Mouse (Mus musculus) liver, postnatal 0 days (tissue): ENCODE results near the gene Kcnc1. TPM values are rescaled to one million over a fixed set of nuclear protein-coding genes. Genes with fewer than 3 reads are reported as not detected.

Experiments used
- ATAC-seq: fragments of 200-750 bp; cut with Nextera tagmentation; 2 replicates; pipeline ENCODE4 v1.8.0; 2017; ENCODE audit warnings: mild to moderate bottlenecking, moderate library complexity
- DNase-seq: peaks from one replicate; pipeline ENCODE4 v3.0.0-alpha.2; 2016
- H3K27ac ChIP-seq: fragments of 300-500 bp; sonication (generic); 2 replicates; pipeline ENCODE4 v1.5.1; 2014; ENCODE audit warnings: antibody characterized with exemption, moderate library complexity, mild to moderate bottlenecking, low read depth
- H3K27me3 ChIP-seq: fragments of 300-500 bp; sonication (generic); 2 replicates; pipeline ENCODE4 v1.6.1; 2014; ENCODE audit warnings: low read length, control low read depth, mixed read lengths; ENCODE audit not compliant: insufficient read depth
- H3K36me3 ChIP-seq: fragments of 300-500 bp; sonication (generic); replicated peaks from 2 replicates; pipeline ENCODE4 v1.6.1; 2014; ENCODE audit warnings: mild to moderate bottlenecking, control low read depth, low read length, moderate library complexity, mixed read lengths; ENCODE audit not compliant: insufficient read depth
- H3K4me1 ChIP-seq: fragments of 300-500 bp; sonication (generic); 2 replicates; pipeline ENCODE4 v1.6.1; 2014; ENCODE audit warnings: antibody characterized with exemption, mild to moderate bottlenecking, control low read depth; ENCODE audit not compliant: insufficient read depth
- H3K4me2 ChIP-seq: fragments of 300-500 bp; sonication (generic); 2 replicates; pipeline ENCODE4 v1.6.1; 2014; ENCODE audit warnings: low read depth, mild to moderate bottlenecking, low read length, moderate library complexity, mixed read lengths
- H3K4me3 ChIP-seq: fragments of 300-500 bp; sonication (generic); 2 replicates; pipeline ENCODE4 v1.5.1; 2014; ENCODE audit warnings: low read depth, low read length
- H3K9ac ChIP-seq: fragments of 300-500 bp; sonication (generic); replicated peaks from 2 replicates; pipeline ENCODE4 v1.6.1; 2014; ENCODE audit warnings: mild to moderate bottlenecking, moderate library complexity
- H3K9me3 ChIP-seq: fragments of 300-500 bp; sonication (generic); 2 replicates; pipeline ENCODE4 v1.6.1; 2016; ENCODE audit warnings: mild to moderate bottlenecking, control low read depth, low read length, mixed read lengths
- CTCF ChIP-seq: sonication (generic); IDR thresholded peaks from 2 replicates; pipeline ENCODE4 v1.5.1; 2016; ENCODE audit warnings: antibody characterized with exemption, low read depth
- EP300 ChIP-seq: IDR thresholded peaks from 2 replicates; pipeline ENCODE4 v1.6.1; 2016; ENCODE audit warnings: antibody characterized with exemption, low read depth, mild to moderate bottlenecking
- WGBS: fragments of 180-500 bp; shearing (Covaris S2); extraction: QIAGEN DNeasy Blood & Tissue Kit; methylation state at CpG from one replicate; pipeline ENCODE4 v1.1.7; 2014; ENCODE audit not compliant: insufficient replicate concordance; 5-methylcytosine and 5-hydroxymethylcytosine counted together
- polyA plus RNA-seq: library from polyadenylated mRNA; unstranded; fragments of >200 nt; fragmentation: Nextera tagmentation; extraction: Ambion mirVana; gene quantifications from 2 replicates; pipeline ENCODE4 v1.2.1, GENCODE M21; 2015

The Kcnc1 gene
- polyA plus RNA-seq, 1 experiment from 2014 or later: not detected

GRCm38 (mm10) chr7:46397732-46398333, 1.5 kb downstream of the Kcnc1 start:
- Histone ChIP-seq H3K27me3 (peaks cover 69% of the 10 kb centered on the region), H3K4me1 (peaks cover 8% of the 10 kb centered on the region), H3K4me3 (no peak overlapping the region), H3K4me2 (no peak overlapping the region), H3K9me3 (no peaks in the 10 kb centered on the region), H3K36me3 (no peaks in the 10 kb centered on the region), H3K27ac (no peak overlapping the region), H3K9ac (no peak overlapping the region)
- ATAC-seq (no peak), DNase-seq (no peak)
- 13% methylated on average over 70 of the region's 70 CpGs for WGBS
- no peak for TF ChIP-seq CTCF
- TF ChIP-seq EP300: no peak

GRCm38 (mm10) chr7:46398612-46399011, 2.3 kb downstream of the Kcnc1 start:
- Histone ChIP-seq H3K4me2 (no peak overlapping the region), H3K9ac (no peak overlapping the region), H3K36me3 (no peaks in the 10 kb centered on the region), H3K4me3 (no peak overlapping the region), H3K9me3 (no peaks in the 10 kb centered on the region), H3K27ac (no peak overlapping the region), H3K27me3 (peaks cover 64% of the 10 kb centered on the region), H3K4me1 (peaks cover 8% of the 10 kb centered on the region)
- DNase-seq: no peak
- no peak for TF ChIP-seq CTCF
- no peak for TF ChIP-seq EP300
- WGBS: 25% methylated on average over 4 of the region's 4 CpGs
- ATAC-seq: no peak

- no peak for ATAC-seq
- Histone ChIP-seq H3K9me3 (no peaks in the 10 kb centered on the region), H3K9ac (no peak overlapping the region), H3K4me3 (no peak overlapping the region), H3K4me2 (no peak overlapping the region), H3K36me3 (no peaks in the 10 kb centered on the region), H3K27ac (no peak overlapping the region), H3K27me3 (peaks cover 54% of the 10 kb centered on the region), H3K4me1 (peaks cover 8% of the 10 kb centered on the region)
- no peak for TF ChIP-seq EP300
- no peak for TF ChIP-seq CTCF
- no peak for DNase-seq
- WGBS: 75% methylated on average over 1 of the region's 1 CpGs
Observed at GRCm38 (mm10) chr7:46399676-46400075, 3.4 kb downstream of the Kcnc1 start.

- 56% methylated on average over 8 of the region's 8 CpGs for WGBS
- TF ChIP-seq EP300 (no peak), CTCF (no peak)
- ATAC-seq (no peak), DNase-seq (no peak)
- Histone ChIP-seq H3K27ac (no peak overlapping the region), H3K36me3 (no peaks in the 10 kb centered on the region), H3K27me3 (peaks cover 47% of the 10 kb centered on the region), H3K9me3 (no peaks in the 10 kb centered on the region), H3K4me2 (no peak overlapping the region), H3K4me1 (peaks cover 8% of the 10 kb centered on the region), H3K4me3 (no peak overlapping the region), H3K9ac (no peak overlapping the region)
Observed at GRCm38 (mm10) chr7:46400346-46400745, 4.0 kb downstream of the Kcnc1 start.

GRCm38 (mm10) chr7:46401371-46402180, 5.3 kb downstream of the Kcnc1 start:
- 55% methylated on average over 3 of the region's 3 CpGs for WGBS
- Histone ChIP-seq H3K9me3 (no peaks in the 10 kb centered on the region), H3K9ac (no peak overlapping the region), H3K27me3 (peaks cover 35% of the 10 kb centered on the region), H3K36me3 (no peaks in the 10 kb centered on the region), H3K27ac (no peak overlapping the region), H3K4me1 (peaks cover under 1% of the 10 kb centered on the region; the same call in 1 of the 2 replicates), H3K4me3 (no peak overlapping the region), H3K4me2 (no peak overlapping the region)
- TF ChIP-seq EP300 (no peak), CTCF (no peak)
- ATAC-seq: no peak
- no peak for DNase-seq

- DNase-seq (no peak), ATAC-seq (no peak)
- Histone ChIP-seq H3K4me3 (no peak overlapping the region), H3K27me3 (peaks cover 12% of the 10 kb centered on the region), H3K36me3 (no peaks in the 10 kb centered on the region), H3K9me3 (no peaks in the 10 kb centered on the region), H3K4me2 (no peak overlapping the region), H3K4me1 (no peaks in the 10 kb centered on the region), H3K27ac (no peak overlapping the region), H3K9ac (no peak overlapping the region)
- 76% methylated on average over 15 of the region's 15 CpGs for WGBS
- TF ChIP-seq CTCF: no peak
- TF ChIP-seq EP300: no peak
Observed at GRCm38 (mm10) chr7:46403616-46404485, 7.6 kb downstream of the Kcnc1 start.
